Mouse (Mus musculus) R1 (cell line): ENCODE results near the gene Cldnd2.
A peak's percentile ranks its signal among the peaks of the same experiment; 100 is the strongest.
"Not testable (repeated sequence)": the region's sequence is repeated elsewhere in the genome, so short reads cannot be mapped to it uniquely, and the experiment has no call there.

Source experiments
- DNase-seq: peaks from one replicate; pipeline ENCODE4 v3.0.0-alpha.2; 2018; ENCODE audit warnings: low read depth, low spot score

The Cldnd2 gene

DNA sequence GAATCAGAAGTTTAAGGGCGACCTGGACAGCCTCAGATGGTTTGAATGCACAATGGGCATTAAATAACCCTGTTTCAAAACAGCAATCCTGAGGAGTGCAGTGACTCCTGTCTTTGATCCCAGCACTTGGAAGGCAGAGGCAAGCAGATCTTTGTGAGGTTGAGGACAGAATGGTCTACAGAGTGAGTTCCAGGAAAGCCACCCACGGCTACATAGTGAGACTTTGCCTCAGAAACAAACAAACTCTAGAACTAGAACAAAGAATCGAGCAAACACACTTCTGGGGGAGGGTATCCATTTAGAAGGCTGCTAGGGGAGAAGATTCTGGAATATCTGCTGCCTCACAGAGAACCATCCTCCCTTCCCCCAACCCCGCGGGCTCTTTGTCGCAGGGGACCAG lies at the start of gene Cldnd2:
Gene Cldnd2 (plus strand): TSS at position 301 of the 400 bp plus-strand sequence.
- no peak for DNase-seq

DNA sequence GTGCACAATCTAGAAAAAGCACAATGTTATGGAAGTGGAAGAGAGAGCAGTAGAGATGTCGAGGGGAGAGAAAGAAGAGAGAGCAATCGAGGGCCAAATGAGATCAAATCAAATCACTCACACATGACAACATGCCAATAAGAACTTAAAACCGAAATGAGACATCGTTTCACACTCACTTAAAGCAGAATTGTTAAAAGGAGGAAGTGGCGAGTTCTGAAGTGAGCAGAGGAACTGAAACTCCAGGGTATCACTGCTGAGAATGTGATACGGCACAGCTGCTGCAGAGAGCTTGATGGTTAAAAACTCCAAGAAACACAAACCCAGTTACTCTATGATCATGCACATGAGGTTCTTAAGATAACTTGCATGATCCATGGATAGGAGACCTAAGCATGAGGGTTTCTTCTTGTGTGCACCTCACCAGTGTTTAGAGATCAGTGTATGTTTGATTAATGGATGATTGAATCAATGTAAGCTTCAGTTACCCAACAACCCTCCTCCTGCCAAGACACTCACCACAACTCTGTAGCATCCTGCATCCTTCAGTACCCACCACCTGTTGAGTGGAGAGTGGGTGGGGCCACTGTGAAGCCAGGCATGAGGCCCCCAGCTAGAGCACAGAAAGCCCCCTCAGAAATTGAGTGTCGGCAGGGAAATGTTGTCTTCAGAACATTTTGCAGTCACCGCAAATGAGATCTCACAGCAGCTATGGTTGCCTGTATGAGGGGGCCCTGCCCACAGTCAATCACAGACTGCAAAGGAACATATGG lies 48.0 kb upstream of the Cldnd2 start:
- DNase-seq: no peak

DNA sequence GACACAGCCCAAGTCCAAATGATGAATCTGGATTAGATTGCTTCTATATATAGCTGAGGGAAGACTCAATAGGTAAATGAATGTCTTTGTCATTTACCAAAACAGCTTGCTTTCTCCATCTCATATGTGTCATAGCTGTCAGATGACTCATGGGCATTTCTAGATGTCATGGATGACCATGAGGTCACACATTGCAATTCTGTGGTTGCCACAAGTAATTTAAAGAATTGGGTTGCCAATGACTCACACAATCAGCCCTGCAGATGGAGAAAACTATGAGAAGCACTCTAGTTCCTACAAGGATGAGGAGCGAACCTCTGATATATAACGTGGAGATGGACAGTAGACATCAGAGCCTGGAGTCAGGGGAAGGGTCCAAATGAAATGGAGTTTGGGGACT lies 41.1 kb upstream of the Cldnd2 start:
- no peak for DNase-seq

DNA sequence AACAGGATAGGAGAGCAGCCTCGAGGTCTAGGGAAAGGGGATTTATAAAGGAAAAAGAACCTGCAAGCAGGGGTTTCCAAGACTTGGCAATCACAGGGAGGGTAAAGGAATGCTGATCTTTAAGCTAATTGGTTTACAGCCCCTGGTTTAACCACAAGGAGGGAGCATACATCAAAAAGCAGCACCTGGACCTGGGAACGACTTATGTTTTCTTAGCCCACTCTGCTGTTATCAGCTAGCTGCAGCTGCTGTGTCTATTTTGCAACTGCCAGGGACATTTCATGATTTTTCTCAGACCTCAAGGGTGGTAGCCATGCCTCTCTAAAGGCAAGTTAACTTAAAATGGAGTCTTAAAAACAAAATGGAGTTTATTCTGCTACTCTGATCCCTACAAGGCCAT lies 37.9 kb upstream of the Cldnd2 start:
- no peak for DNase-seq

- DNase-seq: no peak
Observed at GRCm38 (mm10) chr7:43407573-43407972, 33.0 kb upstream of the Cldnd2 start.

DNA sequence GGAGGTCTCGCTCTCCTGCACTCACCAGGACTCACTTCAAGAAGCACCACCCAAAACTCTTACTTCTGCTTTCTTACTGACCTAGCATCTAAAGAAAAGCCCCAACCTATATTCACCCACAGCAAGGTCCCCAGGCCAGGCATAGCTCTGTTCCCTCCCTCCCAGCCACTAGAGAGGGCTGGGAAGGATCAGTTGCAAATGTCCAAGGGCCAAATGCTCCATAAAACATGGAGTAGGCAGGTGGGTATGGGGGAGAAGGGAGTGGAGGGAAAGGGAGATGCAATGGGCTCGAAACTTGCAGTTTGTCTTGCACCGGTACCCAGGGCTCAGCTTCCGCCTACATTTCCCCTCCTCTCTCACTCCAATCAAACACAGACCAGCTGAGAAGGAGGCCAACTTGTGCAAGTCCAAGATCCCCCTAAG lies 32.4 kb upstream of the Cldnd2 start, which contains the start of gene Siglecg:
Gene Siglecg (plus strand): TSS at position 74 of the 423 bp plus-strand sequence.
- no peak for DNase-seq

DNA sequence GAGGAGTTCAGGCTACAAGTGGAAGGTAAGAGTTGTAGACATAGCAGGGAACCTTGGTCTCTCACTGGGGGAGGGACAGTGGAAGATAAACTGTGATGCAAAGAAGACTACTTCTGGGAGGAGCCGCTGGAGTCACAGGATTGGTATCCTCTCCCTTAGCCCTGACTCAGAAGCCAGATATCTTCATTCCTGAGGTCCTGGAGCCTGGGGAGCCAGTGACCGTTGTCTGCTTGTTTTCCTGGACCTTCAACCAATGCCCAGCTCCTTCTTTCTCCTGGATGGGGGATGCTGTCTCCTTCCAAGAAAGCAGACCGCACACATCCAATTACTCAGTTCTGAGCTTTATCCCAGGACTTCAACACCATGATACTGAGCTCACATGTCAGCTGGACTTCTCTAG lies 31.5 kb upstream of the Cldnd2 start:
- DNase-seq: no peak

DNA sequence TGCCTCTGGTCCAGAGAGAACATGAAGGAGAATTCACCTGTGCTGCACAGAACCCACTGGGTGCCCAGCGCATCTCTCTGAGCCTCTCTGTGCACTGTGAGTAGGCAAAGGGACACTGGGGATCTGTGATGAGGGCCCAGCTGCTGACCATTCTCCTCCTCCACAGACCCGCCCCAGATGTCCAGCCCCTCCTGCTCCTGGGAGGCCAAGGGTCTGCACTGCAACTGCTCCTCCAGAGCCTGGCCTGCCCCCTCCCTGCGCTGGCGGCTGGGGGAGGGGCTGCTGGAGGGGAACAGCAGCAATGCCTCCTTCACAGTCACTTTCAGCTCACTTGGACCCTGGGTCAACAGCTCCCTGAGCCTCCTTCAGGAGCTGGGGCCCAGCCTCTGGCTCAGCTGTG lies 28.9 kb upstream of the Cldnd2 start:
- not testable (repeated sequence) for DNase-seq

DNA sequence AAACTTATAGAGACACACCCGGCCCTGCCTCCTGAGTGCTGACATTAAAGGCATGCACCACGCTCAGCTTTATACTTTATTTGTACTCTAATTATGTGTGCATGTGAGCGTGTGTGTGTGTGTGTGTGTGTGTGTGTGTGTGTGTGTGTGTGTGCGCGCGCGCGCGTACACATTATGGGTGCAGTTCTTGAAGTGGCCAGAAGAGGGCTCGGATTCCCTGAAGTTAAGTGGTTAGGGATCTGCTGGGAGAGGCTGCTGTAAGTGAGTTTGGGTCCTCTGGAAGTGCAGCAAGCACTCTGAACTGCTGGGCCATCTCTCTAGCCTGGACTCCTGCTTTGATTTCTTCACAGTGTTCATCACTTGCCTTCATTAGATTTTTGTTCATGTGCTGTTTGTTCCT lies 23.3 kb upstream of the Cldnd2 start:
- peak; percentile 67 for DNase-seq

DNA sequence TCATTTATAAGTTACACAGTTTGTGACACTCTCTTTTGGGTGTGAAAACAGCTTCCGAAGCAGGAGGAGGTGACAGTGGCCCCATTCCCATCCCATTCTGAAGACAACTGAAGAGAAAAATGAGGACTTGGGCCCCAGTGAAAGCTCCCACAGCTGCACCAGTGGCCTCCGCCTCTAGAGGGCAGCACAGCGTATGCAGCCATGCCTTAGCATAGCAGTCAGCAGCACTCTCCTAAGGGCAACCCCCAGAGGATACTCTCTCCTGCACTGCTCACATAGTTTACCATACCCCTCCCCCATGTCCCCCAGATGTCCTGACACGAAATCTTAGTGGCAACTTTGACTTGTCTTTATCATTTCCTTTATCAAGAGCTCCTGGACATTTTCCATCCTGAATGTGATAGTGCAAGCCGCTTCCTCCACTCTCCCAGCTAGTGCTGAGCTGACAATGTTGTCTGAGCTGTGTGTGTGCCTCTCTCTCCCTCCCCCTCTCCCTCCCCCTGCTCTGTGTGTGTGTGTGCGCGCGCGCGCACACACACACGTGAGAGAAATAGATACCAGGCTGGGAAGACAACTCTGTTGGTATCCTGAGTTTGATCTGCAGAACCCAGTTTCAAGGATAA lies 17.5 kb upstream of the Cldnd2 start:
- DNase-seq: peak; percentile 85

- no peak for DNase-seq
Observed at GRCm38 (mm10) chr7:43423991-43424625, 16.5 kb upstream of the Cldnd2 start.

- DNase-seq: peak; percentile 75
Observed at GRCm38 (mm10) chr7:43427406-43427805, 13.2 kb upstream of the Cldnd2 start, which contains the start of gene Lim2. TSS of gene Lim2 (plus strand) at chr7:43427670.

DNA sequence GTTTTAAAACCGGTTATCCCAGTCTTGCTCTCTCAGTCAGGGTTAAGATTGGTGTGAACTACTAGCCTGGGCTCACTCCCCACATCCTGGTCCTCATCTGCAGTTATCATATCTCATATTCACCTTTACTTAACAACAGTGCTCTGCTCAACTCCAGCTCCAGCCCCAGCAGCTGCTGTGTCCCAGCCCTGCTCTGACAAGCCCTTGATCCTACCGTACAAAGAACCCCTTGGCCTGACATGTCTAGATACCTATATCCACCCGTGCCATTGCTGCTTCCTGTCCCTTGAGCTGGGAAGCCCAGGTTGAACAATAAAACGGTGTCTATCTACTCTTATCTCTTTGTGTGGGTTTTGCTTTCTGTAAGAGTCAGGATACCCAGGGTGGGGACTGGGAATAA lies 11.1 kb upstream of the Cldnd2 start:
- DNase-seq: no peak

DNA sequence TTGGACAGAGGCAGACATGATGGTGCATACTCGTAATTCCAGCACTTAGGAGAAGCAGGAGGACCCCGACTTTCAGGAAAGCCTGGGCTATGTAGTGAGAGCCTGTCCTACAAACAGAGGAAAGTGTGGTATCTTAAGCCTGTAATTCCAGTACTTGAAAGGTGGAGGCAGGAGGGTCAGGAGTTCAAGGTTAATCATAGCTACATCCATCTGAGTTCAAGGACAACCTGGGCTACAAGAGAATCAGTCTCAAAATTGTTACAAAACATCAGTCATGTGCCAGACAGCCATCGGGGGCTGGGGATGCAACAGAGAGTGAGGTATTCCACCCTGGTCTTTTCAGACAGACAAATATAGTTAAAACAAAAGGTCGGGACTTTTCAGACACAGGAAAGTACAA lies 7.7 kb upstream of the Cldnd2 start:
- peak; percentile 62 for DNase-seq

- DNase-seq: no peak
Observed at GRCm38 (mm10) chr7:43434676-43435075, 5.9 kb upstream of the Cldnd2 start.

DNA sequence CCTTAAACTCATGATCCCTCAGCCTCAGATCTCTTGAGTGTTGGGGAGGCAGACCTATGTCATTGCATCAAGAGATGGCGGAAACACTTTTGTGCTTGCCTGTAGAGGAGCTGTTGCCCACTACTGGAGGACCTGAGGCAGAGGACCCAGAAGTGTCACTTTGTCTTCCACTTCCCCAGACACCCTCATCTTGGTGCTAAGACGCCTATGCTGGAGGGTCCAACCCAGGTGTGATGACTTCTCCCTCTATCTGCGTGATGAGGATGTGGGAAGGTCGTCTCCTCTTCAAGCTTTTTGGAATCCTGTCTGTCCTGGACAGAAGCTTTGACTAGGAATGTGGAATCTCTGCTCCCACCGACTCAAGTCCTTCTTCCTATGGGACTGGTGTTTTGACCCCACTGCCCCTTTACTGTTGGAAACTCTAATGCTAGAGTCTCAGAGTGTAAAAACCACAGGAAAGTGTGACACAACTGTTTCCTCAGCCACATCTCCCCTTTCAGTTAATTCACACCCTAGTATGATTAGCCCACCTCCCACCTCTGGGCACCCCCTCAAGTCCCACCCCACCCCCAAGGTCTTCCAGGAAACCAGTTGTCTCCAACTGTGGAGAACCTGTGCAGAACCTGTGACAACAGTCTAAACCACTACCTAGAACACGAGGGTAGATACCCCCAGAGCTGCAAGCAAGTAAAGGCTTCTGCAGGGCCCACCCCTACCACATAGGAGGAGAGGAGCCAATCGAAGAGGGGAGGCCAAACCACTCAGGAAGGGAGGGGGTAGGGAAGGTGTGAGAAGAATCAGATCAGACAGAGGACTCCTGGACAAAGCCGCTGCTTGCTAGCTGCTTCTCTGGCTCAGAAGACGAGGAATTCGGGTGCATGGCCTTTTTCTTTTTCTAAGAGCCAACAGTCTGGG lies 4.0 kb upstream of the Cldnd2 start, which contains the start of gene Nkg7:
Gene Nkg7 (plus strand): TSS at position 733 of the 915 bp plus-strand sequence.
- no peak for DNase-seq

GRCm38 (mm10) chr7:43438611-43439010 lies 2.0 kb upstream of the Cldnd2 start:
- DNase-seq: no peak

DNA sequence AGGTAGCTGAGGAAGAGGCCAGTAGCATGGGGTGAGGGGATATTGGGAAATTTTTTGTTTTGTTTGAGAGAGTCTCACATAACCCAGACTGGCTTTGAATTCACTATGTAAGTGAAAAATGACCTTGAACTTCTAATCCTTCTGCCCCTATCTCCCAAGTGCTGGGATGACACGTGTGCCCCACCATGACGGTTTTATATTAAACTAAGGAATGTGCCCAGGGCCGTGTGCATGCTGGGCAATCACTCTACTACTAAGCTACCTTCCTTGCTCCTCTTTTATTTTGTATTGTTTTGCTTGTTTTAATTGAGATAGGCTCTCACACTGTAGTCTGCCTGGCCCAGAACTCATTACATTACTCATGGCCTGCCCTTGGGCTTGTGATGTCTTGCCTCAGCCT lies 489 bp downstream of the Cldnd2 start:
- no peak for DNase-seq

- DNase-seq: no peak
Observed at GRCm38 (mm10) chr7:43442684-43443083, 2.1 kb downstream of the Cldnd2 start.

DNA sequence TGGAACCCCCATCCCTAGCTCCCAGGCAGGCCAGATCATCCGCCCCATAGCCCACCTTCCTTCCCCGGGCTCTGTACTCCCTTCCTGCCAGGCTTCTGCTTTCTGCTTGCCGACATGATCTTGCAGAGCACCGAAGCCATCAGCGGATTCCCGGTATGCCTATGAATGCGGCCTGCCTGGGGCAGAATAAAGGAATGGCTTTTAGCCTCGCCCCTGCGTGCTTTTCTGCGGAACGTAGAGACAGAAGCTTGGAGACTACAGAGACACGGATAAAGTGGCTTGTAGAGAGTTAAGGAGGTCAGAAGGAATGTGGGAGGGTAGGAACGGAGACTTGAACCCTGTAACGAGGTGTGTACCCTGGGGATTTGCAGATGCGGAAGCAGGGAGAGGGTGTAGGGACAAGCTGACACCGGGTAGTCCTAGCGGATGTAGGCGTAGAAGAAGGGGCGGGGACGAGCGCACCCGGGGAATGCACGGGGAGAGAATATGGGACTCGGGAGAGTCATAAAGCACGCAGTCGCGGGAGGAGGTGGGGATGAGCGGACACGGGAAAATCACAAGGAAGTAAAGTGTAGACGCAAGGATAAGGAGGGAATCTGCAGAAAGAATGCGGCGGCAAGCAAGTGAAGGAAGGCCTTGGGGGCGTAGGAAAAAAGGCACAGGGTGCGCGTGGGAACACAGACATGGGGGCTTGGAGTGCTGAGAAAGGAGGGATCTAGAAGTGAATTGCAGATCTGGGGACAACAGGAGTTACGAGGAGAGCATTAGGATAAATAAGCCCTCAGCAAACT lies 2.7 kb downstream of the Cldnd2 start:
- peak; percentile 86 for DNase-seq

- DNase-seq: peak; percentile 99
Observed at GRCm38 (mm10) chr7:43443917-43444293, 3.3 kb downstream of the Cldnd2 start, which contains the start of the genes Etfb and Gm45233. TSS of gene Etfb (plus strand) at chr7:43444083. TSS of gene Gm45233 (plus strand) at chr7:43444128.
